Mouse (Mus musculus): ENCODE data around the gene Hoxd13.

The Hoxd13 gene

DNA sequence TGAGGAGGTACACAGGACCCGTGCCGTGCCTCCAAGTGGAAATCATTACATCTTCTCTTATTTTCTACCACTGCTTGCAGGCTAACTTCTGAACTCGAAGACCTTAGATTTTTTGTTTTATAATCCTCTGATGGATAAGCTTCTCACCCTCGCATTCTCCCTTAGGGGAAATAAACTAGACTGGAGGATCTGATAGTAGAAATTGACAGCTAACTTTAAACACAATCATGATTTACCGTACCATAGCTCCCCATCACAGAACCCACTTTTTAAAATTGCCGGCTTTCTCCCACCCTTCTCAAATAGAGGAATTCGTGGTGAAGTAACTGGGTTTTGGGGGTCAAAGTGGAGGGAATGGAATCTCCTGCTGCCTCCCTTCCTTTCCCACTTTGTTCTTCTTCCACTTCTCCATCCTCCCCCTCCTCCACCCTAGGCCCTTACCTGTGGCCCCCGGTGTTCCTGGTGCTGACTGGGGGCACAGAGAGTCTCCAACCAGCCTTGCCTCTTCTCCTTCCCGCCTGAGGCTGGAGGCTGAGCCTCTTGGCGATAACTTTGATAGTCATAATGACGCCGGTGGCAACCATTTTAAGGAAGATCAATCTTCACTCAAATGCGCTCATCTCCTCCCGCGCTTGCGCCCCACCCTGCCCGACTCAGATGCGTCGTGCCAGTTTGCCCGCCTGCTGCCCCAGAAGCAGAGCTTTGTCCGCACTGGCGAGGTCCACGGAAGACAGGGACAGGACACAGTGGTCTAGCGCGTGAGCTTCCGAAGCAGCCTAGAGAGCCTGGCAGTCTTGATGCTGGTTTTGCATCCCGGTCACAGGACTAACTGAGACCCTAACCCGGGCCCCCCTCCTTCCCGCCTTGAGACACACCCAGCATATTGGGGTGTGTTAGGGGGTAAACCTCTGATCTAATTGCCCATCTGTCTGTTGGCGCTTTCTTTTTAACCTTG, 7.4 kb upstream of the Hoxd13 start:
- DNase-seq (ENCODE audit: extremely low spot score, low read depth, low spot score), result no peak

- no peak for DNase-seq (ENCODE audit: extremely low spot score, low read depth, low spot score)
Observed at GRCm38 (mm10) chr2:74661685-74662084, 6.4 kb upstream of the Hoxd13 start.

DNA sequence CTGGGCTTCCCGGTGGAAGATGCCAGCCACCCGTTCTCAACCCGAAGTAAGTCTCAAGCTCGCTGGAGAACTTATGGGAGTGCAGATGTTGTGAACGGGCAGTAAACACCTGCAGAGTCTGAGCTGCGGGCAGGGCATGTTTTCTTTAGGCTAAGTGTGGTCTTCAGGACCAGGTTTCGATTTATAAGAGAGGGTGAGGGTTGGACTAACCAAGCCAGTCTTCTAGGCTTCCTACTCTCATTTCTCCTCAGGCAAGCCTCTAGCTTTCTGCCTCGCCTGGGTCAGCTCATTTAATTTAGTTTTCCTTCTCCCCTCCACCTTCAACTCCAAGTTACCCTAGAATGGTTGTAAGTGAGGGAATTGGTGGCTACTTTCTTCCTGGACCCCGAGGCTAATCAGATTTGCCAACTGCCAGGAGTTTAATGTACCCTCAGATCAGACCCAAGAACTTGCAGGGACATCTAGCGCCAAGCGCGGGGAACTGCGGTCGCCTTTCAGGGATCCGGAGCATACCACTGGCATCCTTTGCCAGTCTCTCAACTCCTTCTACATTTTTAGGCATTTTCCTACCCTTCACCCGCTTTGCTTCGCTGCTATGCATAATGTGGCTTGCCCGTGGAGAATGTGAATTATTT, 4.7 kb upstream of the Hoxd13 start:
- no peak for DNase-seq (ENCODE audit: extremely low spot score, low read depth, low spot score)

DNA sequence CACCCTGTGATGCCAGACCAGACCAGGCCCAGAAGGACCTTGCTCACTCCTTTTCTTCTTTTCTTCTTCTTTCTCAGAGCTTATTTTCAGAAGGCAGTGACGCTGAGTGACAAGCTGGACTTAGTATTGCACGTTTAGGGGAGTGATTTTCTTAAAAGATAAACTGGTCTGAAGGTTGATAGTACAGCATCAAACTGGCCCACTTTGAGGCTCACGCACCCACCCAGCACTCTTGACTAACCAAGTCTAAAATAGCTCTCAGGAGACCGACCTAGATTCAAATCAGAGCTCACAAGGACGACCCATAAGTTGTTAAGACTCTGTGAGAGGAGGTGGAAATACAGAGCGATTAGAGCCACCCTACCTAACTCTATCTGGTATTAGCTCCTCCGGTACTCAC, 1.7 kb upstream of the Hoxd13 start:
- no peak for DNase-seq (ENCODE audit: extremely low spot score, low read depth, low spot score)

GRCm38 (mm10) chr2:74667191-74667841, 794 bp upstream of the Hoxd13 start:
- no peak for DNase-seq (ENCODE audit: extremely low spot score, low read depth, low spot score)

- DNase-seq (ENCODE audit: extremely low spot score, low read depth, low spot score), result no peak
Observed at GRCm38 (mm10) chr2:74668370-74669229, 490 bp downstream of the Hoxd13 start.

DNA sequence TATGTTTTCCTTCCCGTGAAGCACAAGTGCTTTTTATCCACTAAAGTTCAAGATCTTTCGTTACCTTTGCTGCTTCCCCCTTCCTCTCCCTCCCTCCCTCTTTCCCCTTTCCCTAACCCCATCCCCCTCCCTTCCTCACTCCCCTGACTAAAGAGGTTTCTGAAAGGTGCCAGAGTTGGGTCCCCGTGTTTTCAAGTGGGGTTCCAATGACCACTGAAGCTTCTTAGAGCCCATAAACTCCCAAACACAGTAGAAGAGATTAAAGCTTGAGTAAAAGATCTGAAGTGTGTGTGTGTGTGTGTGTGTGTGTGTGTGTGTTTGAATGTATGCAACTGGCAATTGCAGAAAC, 1.1 kb downstream of the Hoxd13 start:
- no peak for DNase-seq (ENCODE audit: extremely low spot score, low read depth, low spot score)

DNA sequence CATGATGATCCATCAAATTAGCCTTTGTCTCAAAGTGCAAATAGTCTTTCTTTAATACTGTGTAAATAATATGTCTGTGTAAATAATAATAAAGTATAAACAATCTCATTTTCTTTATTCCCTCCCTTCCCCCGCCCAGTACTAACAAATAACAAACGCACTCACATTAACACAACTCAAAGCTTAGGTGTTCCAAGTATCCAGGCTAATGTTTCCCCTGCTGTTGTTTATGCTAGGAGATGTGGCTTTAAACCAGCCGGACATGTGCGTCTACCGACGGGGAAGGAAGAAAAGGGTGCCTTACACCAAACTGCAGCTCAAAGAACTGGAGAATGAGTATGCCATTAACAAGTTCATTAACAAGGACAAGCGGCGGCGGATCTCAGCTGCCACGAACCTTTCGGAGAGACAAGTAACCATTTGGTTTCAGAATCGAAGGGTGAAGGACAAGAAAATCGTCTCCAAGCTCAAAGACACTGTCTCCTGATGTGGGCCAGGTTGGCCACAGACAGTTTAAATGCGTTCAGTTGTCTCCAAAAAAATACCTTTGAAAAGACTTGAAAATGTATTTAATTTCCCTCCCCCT, 1.6 kb downstream of the Hoxd13 start:
- DNase-seq (ENCODE audit: extremely low spot score, low read depth, low spot score), result no peak

DNA sequence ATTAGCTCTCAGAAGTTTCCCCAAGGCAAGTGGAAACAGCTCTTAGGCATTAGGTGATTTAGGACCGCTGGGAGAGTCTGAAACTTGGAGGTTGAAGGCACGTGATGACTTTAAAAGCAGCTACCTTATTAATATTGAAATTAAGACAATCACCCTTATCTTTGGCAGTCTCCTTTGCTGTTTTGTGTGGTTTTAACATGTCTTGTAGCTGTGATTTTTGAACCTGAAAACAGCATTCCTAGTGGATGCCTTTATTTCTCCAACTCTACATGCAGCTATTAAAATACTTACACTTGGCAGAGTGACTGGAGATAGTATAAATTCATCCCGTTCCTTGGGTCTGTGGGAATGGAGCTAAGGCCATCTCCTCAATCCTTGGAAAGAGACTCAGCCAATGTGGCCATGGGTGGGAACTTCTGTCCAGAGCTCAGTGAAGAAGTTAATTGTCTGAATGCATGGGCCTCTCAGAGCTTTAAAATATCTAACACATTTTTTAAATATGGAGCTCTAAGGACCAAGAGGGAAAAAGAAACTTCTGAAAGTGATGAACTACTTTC, 2.6 kb downstream of the Hoxd13 start:
- no peak for DNase-seq (ENCODE audit: extremely low spot score, low read depth, low spot score)

DNA sequence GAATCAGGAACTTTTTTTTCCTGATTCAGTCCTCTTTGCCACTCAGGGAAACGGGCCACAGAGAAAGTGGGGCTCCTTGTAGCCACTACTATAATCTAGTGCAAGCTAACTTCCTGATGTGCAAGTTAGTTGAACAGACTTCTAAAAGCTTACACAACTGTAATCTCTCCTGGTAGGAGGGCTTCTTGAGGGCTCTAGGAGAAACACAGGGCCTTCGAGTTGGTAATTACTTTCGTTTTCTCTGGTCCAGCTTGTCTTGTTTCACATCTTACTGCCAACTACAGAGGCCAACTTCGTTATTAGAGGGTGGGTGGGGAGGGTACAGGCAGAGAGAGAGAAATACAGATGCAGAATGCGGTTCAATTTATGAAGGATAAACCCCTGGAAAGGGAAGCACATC, 3.7 kb downstream of the Hoxd13 start:
- DNase-seq (ENCODE audit: extremely low spot score, low read depth, low spot score), result no peak

DNA sequence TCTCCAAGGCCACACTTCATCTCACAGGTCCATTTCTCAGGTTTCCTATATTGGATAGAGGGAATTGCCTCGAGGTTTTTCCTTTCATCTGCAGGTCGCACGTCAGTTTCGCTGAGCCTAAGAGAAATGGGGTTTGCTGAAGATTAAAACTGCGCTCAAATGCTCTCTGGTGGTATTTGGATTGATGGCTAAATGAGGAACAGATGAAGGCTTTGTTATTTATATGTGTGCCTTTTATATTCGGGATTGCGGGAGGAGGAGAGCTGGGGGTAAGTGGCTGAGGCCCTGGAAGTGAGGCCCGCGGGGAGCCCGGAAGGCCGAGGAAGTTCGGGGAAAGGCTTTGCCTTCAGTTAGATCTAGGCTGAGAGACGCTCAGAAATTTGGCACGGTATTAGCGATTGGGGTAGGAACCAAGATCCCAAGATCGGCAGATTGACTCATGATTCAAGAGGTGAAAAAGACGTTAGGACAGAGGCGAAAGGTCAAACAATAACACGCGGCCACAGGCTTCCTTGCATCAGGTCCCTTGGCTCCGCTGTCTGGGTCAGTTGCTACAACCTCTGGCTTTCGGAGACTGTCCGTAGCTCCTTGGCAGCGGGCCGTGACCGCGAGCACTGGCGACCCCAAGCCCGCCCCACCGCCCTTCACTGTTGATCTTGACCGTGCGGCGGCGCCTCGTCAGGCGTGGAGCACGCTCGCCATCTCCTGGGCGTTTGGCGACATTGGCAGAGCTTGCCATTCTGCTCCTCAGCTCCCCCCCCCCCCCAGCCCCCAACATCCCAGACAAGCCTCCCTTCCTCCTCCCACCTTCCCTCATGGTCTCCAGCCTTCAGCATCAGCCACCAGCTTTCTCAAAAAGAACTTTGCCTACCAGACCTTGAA, 4.6 kb downstream of the Hoxd13 start:
- DNase-seq (ENCODE audit: extremely low spot score, low read depth, low spot score), result no peak

- no peak for DNase-seq (ENCODE audit: extremely low spot score, low read depth, low spot score)
Observed at GRCm38 (mm10) chr2:74673835-74674425, 5.8 kb downstream of the Hoxd13 start.

- no peak for DNase-seq (ENCODE audit: extremely low spot score, low read depth, low spot score)
Observed at GRCm38 (mm10) chr2:74674881-74675665, 7.0 kb downstream of the Hoxd13 start, which contains the start of gene Hoxd12. Gene Hoxd12 (plus strand): TSS chr2:74675013.

DNA sequence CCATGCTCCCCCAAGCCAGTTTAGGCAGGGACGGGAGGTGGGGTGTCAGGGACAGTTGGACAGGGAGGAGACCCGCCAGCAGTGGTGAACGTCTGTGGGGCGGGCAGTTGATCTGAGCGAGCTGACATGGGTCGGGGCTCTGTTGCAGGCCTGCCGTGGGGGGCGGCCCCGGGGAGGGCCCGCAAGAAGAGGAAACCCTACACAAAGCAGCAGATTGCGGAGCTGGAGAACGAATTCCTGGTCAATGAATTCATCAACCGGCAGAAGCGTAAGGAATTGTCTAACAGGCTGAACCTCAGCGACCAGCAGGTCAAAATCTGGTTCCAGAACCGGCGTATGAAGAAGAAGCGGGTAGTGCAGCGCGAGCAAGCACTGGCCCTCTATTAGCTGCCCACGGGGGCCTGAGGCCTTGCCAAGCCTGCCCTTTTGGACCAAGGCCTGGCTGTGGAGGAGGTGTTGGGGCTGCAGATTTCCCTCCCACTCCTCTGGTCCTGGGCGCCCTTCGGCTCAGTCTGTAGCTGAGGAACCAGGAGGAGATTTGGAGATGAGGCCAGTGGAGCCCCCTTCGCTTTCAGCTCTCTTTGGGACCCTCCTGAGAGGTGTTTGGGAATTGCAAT, 7.7 kb downstream of the Hoxd13 start:
- DNase-seq (ENCODE audit: extremely low spot score, low read depth, low spot score), result no peak

GRCm38 (mm10) chr2:74676376-74677052, 8.4 kb downstream of the Hoxd13 start:
- no peak for DNase-seq (ENCODE audit: extremely low spot score, low read depth, low spot score)

DNA sequence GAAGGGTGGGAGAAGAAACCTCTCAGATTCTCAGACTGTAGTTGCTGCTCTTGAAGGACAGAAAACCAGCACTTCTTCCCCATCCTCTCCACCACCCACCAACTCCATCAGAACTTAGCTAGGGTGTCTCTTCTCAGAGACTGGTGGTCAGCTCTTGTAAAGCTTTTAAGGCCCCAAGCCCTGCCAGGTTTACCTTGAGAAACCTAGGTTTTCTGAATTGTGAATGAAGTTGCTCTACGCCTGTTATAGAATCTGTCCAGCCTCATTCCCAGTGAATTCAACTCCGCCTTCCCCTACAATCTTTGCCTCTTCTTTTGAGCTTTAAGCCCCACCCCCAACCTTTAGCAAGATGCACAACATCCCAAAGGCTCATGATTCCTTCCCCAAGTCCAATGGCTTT, 9.0 kb downstream of the Hoxd13 start:
- no peak for DNase-seq (ENCODE audit: extremely low spot score, low read depth, low spot score)
